Mouse (Mus musculus): ENCODE results near the gene Pip4k2a. TPM values are rescaled to one million over a fixed set of nuclear protein-coding genes. Genes with fewer than 3 reads are reported as not detected.

Gene Pip4k2a
- polyA plus RNA-seq, 1 experiment from 2014 or later: 12.0 TPM

- TF ChIP-seq CTCF (IDR thresholded peaks at IDR 0.05; ENCODE audit: low read depth): no peak
- 80% methylated on average over 13 of the region's 13 CpGs for WGBS
- no peak for ATAC-seq
Observed at GRCm38 (mm10) chr2:18930318-18931060, 67.4 kb downstream of the Pip4k2a start.

GRCm38 (mm10) chr2:18928597-18929257 lies 69.2 kb downstream of the Pip4k2a start:
- Histone ChIP-seq H3K9ac (ENCODE audit: low read depth, low read length) (no peak overlapping the region), H3K4me1 (replicated peaks; ENCODE audit: control insufficient read depth, insufficient read depth, low read length) (no peaks in the 10 kb centered on the region), H3K27me3 (replicated peaks; ENCODE audit: control insufficient read depth, insufficient read depth, low read length) (no peaks in the 10 kb centered on the region), H3K4me3 (ENCODE audit: low read depth, low read length) (no peak overlapping the region), H3K9me3 (ENCODE audit: control insufficient read depth) (no peaks in the 10 kb centered on the region), H3K27ac (ENCODE audit: low read depth, low read length) (peak overlapping the region; percentile 60), H3K36me3 (ENCODE audit: control insufficient read depth, insufficient read depth) (no peaks in the 10 kb centered on the region), H3K4me2 (replicated peaks; ENCODE audit: low read depth) (no peak overlapping the region)
- 53% methylated on average over 7 of the region's 7 CpGs for WGBS
- no peak for TF ChIP-seq CTCF (IDR thresholded peaks at IDR 0.05; ENCODE audit: low read depth)
- peak; percentile 88 for ATAC-seq

More at GRCm38 (mm10) chr2:18930318-18931060, 67.4 kb downstream of the Pip4k2a start:
- no peaks in the 10 kb centered on the region for H3K9me3 ChIP-seq (ENCODE audit: control insufficient read depth)
- H3K4me2 ChIP-seq (replicated peaks; ENCODE audit: low read depth): no peak overlapping the region
- H3K27ac ChIP-seq (ENCODE audit: low read depth, low read length): no peak overlapping the region
- H3K4me3 ChIP-seq (ENCODE audit: low read depth, low read length): no peak overlapping the region
- H3K9ac ChIP-seq (ENCODE audit: low read depth, low read length): no peak overlapping the region
- H3K36me3 ChIP-seq (ENCODE audit: control insufficient read depth, insufficient read depth): no peaks in the 10 kb centered on the region
- H3K27me3 ChIP-seq (replicated peaks; ENCODE audit: control insufficient read depth, insufficient read depth, low read length): no peaks in the 10 kb centered on the region
- H3K4me1 ChIP-seq (replicated peaks; ENCODE audit: control insufficient read depth, insufficient read depth, low read length): no peaks in the 10 kb centered on the region

GRCm38 (mm10) chr2:18928196-18928595 lies 69.7 kb downstream of the Pip4k2a start:
- H3K4me3 ChIP-seq (ENCODE audit: low read depth, low read length): no peak overlapping the region
- WGBS: 60% methylated on average over 8 of the region's 8 CpGs
- H3K27me3 ChIP-seq (replicated peaks; ENCODE audit: control insufficient read depth, insufficient read depth, low read length): no peaks in the 10 kb centered on the region
- no peak for TF ChIP-seq CTCF (IDR thresholded peaks at IDR 0.05; ENCODE audit: low read depth)
- no peaks in the 10 kb centered on the region for H3K36me3 ChIP-seq (ENCODE audit: control insufficient read depth, insufficient read depth)
- peak overlapping the region; percentile 64; the same call in 1 of the 2 replicates for H3K27ac ChIP-seq (ENCODE audit: low read depth, low read length)
- no peak overlapping the region for H3K4me2 ChIP-seq (replicated peaks; ENCODE audit: low read depth)
- H3K9ac ChIP-seq (ENCODE audit: low read depth, low read length): no peak overlapping the region
- no peaks in the 10 kb centered on the region for H3K4me1 ChIP-seq (replicated peaks; ENCODE audit: control insufficient read depth, insufficient read depth, low read length)
- ATAC-seq: no peak; the same call in 1 of the 2 replicates
- H3K9me3 ChIP-seq (ENCODE audit: control insufficient read depth): no peaks in the 10 kb centered on the region

GRCm38 (mm10) chr2:18923806-18924595 lies 73.9 kb downstream of the Pip4k2a start:
- Histone ChIP-seq H3K27ac (ENCODE audit: low read depth, low read length) (no peak overlapping the region), H3K4me2 (replicated peaks; ENCODE audit: low read depth) (no peak overlapping the region), H3K4me1 (replicated peaks; ENCODE audit: control insufficient read depth, insufficient read depth, low read length) (no peaks in the 10 kb centered on the region), H3K9ac (ENCODE audit: low read depth, low read length) (no peak overlapping the region), H3K4me3 (ENCODE audit: low read depth, low read length) (no peak overlapping the region), H3K36me3 (ENCODE audit: control insufficient read depth, insufficient read depth) (no peaks in the 10 kb centered on the region), H3K9me3 (ENCODE audit: control insufficient read depth) (no peaks in the 10 kb centered on the region), H3K27me3 (replicated peaks; ENCODE audit: control insufficient read depth, insufficient read depth, low read length) (no peaks in the 10 kb centered on the region)
- 52% methylated on average over 17 of the region's 17 CpGs for WGBS
- no peak for ATAC-seq
- TF ChIP-seq CTCF (IDR thresholded peaks at IDR 0.05; ENCODE audit: low read depth): no peak

- H3K9me3 ChIP-seq (ENCODE audit: control insufficient read depth): no peaks in the 10 kb centered on the region
Observed at GRCm38 (mm10) chr2:18923098-18923649, 74.8 kb downstream of the Pip4k2a start.

More at GRCm38 (mm10) chr2:18923098-18923649, 74.8 kb downstream of the Pip4k2a start:
- no peaks in the 10 kb centered on the region for H3K27me3 ChIP-seq (replicated peaks; ENCODE audit: control insufficient read depth, insufficient read depth, low read length)
- no peak for TF ChIP-seq CTCF (IDR thresholded peaks at IDR 0.05; ENCODE audit: low read depth)
- WGBS: 72% methylated on average over 9 of the region's 9 CpGs
- H3K4me3 ChIP-seq (ENCODE audit: low read depth, low read length): no peak overlapping the region
- no peaks in the 10 kb centered on the region for H3K4me1 ChIP-seq (replicated peaks; ENCODE audit: control insufficient read depth, insufficient read depth, low read length)
- ATAC-seq: no peak
- H3K27ac ChIP-seq (ENCODE audit: low read depth, low read length): no peak overlapping the region
- H3K36me3 ChIP-seq (ENCODE audit: control insufficient read depth, insufficient read depth): no peaks in the 10 kb centered on the region
- H3K9ac ChIP-seq (ENCODE audit: low read depth, low read length): no peak overlapping the region
- H3K4me2 ChIP-seq (replicated peaks; ENCODE audit: low read depth): no peak overlapping the region

Data from intestine, postnatal 0 days (tissue).